Mouse (Mus musculus) lung, postnatal 0 days (tissue): ENCODE measurements at regions not wholly inside any gene's neighbourhood (a gene's known extent, or its start where the extent isn't known, plus 50 kb on each side); places are given as distances from the start of the nearest gene placed in this dataset.

Experiments used
- CTCF ChIP-seq: IDR thresholded peaks from 2 replicates; pipeline ENCODE4 v1.5.1; 2016; ENCODE audit warnings: antibody characterized with exemption, mild to moderate bottlenecking
- EP300 ChIP-seq: IDR thresholded peaks from 2 replicates; pipeline ENCODE4 v1.6.1; 2016; ENCODE audit warnings: antibody characterized with exemption, mild to moderate bottlenecking, control low read depth

DNA sequence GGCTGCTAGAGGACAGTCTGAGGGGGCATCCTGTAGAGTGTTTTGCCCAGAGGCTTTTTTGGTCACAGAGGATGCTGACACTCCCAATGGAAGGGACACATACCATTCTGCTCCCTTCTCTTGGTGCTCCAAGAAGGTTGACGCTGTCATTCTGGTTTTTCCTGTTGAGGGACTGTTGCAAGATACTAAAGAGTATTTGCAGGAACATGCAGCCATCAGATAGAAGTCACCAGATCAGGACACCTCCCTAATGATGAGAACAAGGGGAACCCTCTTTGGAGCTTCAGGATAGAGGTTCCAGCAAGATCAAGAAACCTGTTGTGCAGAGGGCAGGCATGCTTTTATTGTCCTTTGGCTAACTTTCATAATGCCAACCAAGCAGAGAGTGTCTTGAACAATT, 431.1 kb upstream of the Zmiz1 start:
- TF ChIP-seq CTCF (no peak), EP300 (no peak)
